8 mouse cellular contexts compared by ENCODE assay signal in genomic region chr10:68276350-68276975, GRCm38 (mm10). TPM values are rescaled to one million over a fixed set of nuclear protein-coding genes. Genes with fewer than 3 reads are reported as not detected.
A peak's percentile ranks its signal among the peaks of the same experiment; 100 is the strongest.
DNase-seq lines count a peak whose midpoint lies in the region; ATAC-seq and TF ChIP-seq lines count a peak whose summit lies in the region.

No protein-coding gene starts in this region.

- under 1% methylated on average over 29 of the region's 29 CpGs for WGBS in cerebellum, adult 2 months
- WGBS in hindbrain, embryonic 10.5 days: 0% methylated on average over 29 of the region's 29 CpGs

- no peaks in the 10 kb centered on the region for H3K4me1 ChIP-seq in cerebellum, adult 2 months (ENCODE audit: control insufficient read depth, insufficient read depth, low read length)
- H3K4me1 ChIP-seq in hindbrain, embryonic 10.5 days (replicated peaks): peaks cover 39% of the 10 kb centered on the region

- no peaks in the 10 kb centered on the region for H3K36me3 ChIP-seq in hindbrain, embryonic 10.5 days

- peak; percentile 84 for DNase-seq in MN1 (ENCODE audit: low spot score)
- DNase-seq in cerebellum, adult 2 months: peak; percentile 82 to 84
- DNase-seq in hindbrain, embryonic 10.5 days (ENCODE audit: low spot score): peak; percentile 80
- peak; percentile 66 to 75 for DNase-seq in layer of hippocampus, postnatal 10 days (ENCODE audit: low spot score in 2 of 2)
- peak; percentile 81 for DNase-seq in lung, postnatal 10 days
- DNase-seq in ovary, postnatal 14 days (ENCODE audit: low spot score): peak; percentile 66
- peak; percentile 75 to 78 for DNase-seq in thymus, postnatal 36 days

- peak overlapping the region; percentile 78 for H3K27ac ChIP-seq in cerebellum, adult 2 months (ENCODE audit: insufficient read depth, low read length)
- H3K27ac ChIP-seq in hindbrain, embryonic 10.5 days: peak overlapping the region; percentile 90

- TF ChIP-seq POLR2A in cerebellum, adult 2 months (IDR thresholded peaks at IDR 0.05; ENCODE audit: borderline replicate concordance, insufficient read depth, low read length): peak; percentile 48; the same call in 1 of the 2 replicates

- H3K4me3 ChIP-seq in cerebellum, adult 2 months (replicated peaks; ENCODE audit: insufficient read depth, low read depth, low read length): peak overlapping the region; percentile 71
- peak overlapping the region; percentile 75 for H3K4me3 ChIP-seq in hindbrain, embryonic 10.5 days

- H3K27me3 ChIP-seq in cerebellum, adult 2 months (ENCODE audit: control insufficient read depth, insufficient read depth, low read length): no peaks in the 10 kb centered on the region
- H3K27me3 ChIP-seq in hindbrain, embryonic 10.5 days (ENCODE audit: insufficient read depth, poor library complexity, severe bottlenecking): peaks cover 12% of the 10 kb centered on the region

- no peaks in the 10 kb centered on the region for H3K9me3 ChIP-seq in hindbrain, embryonic 10.5 days

- no peak for TF ChIP-seq CTCF in cerebellum, adult 2 months (IDR thresholded peaks at IDR 0.05; ENCODE audit: borderline replicate concordance, insufficient read depth, low read depth, low read length)

- ATAC-seq in frontal cortex, adult (ENCODE audit: low TSS enrichment): peak; percentile 38

RNA-seq across cellular contexts. Expression of gene Arid5b, which starts 2.1 kb away (rescaled TPM):
- polyA plus RNA-seq in cerebellum, adult 2 months (2012; rRNA removed): 10.2 and 10.9 TPM in 2 replicates
- polyA plus RNA-seq in hindbrain, embryonic 10.5 days (2016; fragmentation: Nextera tagmentation; extraction: Ambion mirVana): 11.7 and 14.2 TPM in 2 replicates
- total RNA-seq in layer of hippocampus, postnatal 10 days (2021): 10 to 100 TPM; 16.0 to 18.2 TPM

Comparison
In these comparisons a context has a peak if more than half of its experiments do, and no peak if none do; other contexts are left out.
1. Peak in every context shown above with its lines: DNase-seq, ATAC-seq, H3K4me3 ChIP-seq and H3K27ac ChIP-seq.